Mouse (Mus musculus) liver, embryonic 14.5 days (tissue): ENCODE data around the gene Akap5.

Experiments
- CTCF ChIP-seq: IDR thresholded peaks from 2 replicates; pipeline ENCODE4 v1.5.1; 2016; ENCODE audit warnings: antibody characterized with exemption, low read depth, control low read depth
- EP300 ChIP-seq: IDR thresholded peaks from 2 replicates; pipeline ENCODE4 v1.6.1; 2016; ENCODE audit warnings: antibody characterized with exemption, low read depth

DNA sequence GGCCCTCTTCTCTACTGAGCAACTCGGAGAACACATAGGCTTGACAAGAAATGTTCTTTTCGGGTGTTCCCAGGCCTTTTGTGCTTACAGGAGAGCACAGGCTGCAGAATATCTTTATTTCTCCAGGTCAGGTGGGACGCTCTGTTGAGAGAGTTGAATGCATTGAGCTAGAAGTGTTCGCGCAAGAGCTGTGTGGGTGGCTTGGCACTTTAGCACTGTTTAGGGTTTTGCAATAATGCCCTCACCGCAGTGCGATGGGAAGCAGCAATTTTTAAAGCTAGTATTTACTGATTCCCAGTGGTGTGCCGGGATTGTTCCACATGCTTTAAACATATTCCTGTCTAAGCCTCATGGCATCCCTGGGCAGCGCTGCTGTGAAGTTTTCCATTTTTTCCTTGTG, 13.5 kb upstream of the Akap5 start:
- no peak for TF ChIP-seq EP300
- no peak for TF ChIP-seq CTCF
